Mouse (Mus musculus) ovary, adult 10 weeks (tissue): ENCODE results near the gene Was. TPM values are rescaled to one million over a fixed set of nuclear protein-coding genes. Genes with fewer than 3 reads are reported as not detected.

ENCODE experiments used
- polyA plus RNA-seq: library from polyadenylated mRNA; stranded (reverse); fragments of 350-450 nt; fragmentation: Illumina TruSeq; extraction: RNeasy Lipid Tissue Mini Kit (QIAGEN cat#74804); gene quantifications from one replicate; pipeline ENCODE4 v1.2.3, GENCODE M21; 2014

The Was gene
- polyA plus RNA-seq, result 0.63 TPM

GRCm38 (mm10) chrX:8090346-8090953 is at the start of gene Was:
TSS of gene Was (minus strand) at chrX:8090498.

GRCm38 (mm10) chrX:8132017-8132976 is 42.0 kb upstream of the Was start, which contains the start of gene Wdr13:
TSS of gene Wdr13 (minus strand) at chrX:8132892.

GRCm38 (mm10) chrX:8074430-8075014 is 15.8 kb downstream of the Was start, which contains the start of gene Suv39h1:
TSS of gene Suv39h1 (minus strand) at chrX:8074760.

Other genes starting within 250 kb of the Was start
- 41.7 TPM for gene Otud5, start 249.1 kb downstream of the Was start, polyA plus RNA-seq
- 5.0 TPM for gene Pim2, start 212.2 kb downstream of the Was start, polyA plus RNA-seq
- gene Slc35a2, start 206.5 kb downstream of the Was start, polyA plus RNA-seq, result 3.1 TPM
- gene Pqbp1, start 191.2 kb downstream of the Was start, polyA plus RNA-seq, result 18.8 TPM
- gene Timm17b, start 191.1 kb downstream of the Was start, polyA plus RNA-seq, result 3.8 TPM
- not detected for gene Gm10491, start 182.7 kb downstream of the Was start, polyA plus RNA-seq
- gene Gm10490, start 181.0 kb downstream of the Was start, polyA plus RNA-seq, result not detected
- gene Pcsk1n, start 170.7 kb downstream of the Was start, polyA plus RNA-seq, result not detected
- gene Eras, start 161.9 kb downstream of the Was start, polyA plus RNA-seq, result not detected
- gene Hdac6, start 142.6 kb downstream of the Was start, polyA plus RNA-seq, result 3.9 TPM
- gene Gata1, start 112.4 kb downstream of the Was start, polyA plus RNA-seq, result 2.5 TPM
- gene Glod5, start 72.0 kb downstream of the Was start, polyA plus RNA-seq, result not detected
- gene Suv39h1, start 15.7 kb downstream of the Was start, polyA plus RNA-seq, result 18.8 TPM
- gene Wdr13, start 42.4 kb upstream of the Was start, polyA plus RNA-seq, result 47.5 TPM
- 978 TPM for gene Rbm3, start 55.4 kb upstream of the Was start, polyA plus RNA-seq
- gene Tbc1d25, start 85.7 kb upstream of the Was start, polyA plus RNA-seq, result not detected
- 13.7 TPM for gene Ebp, start 103.0 kb upstream of the Was start, polyA plus RNA-seq
- gene Porcn, start 116.0 kb upstream of the Was start, polyA plus RNA-seq, result 2.8 TPM
- 16.3 TPM for gene Ftsj1, start 161.9 kb upstream of the Was start, polyA plus RNA-seq
- 22.9 TPM for gene Slc38a5, start 180.6 kb upstream of the Was start, polyA plus RNA-seq
- gene Ssxb10, start 236.9 kb upstream of the Was start, polyA plus RNA-seq, result not detected